Mouse (Mus musculus) retina, postnatal 1 day (tissue): ENCODE measurements at regions not wholly inside any gene's neighbourhood (a gene's known extent, or its start where the extent isn't known, plus 50 kb on each side); places are given as distances from the start of the nearest gene placed in this dataset.

Experiments
- DNase-seq: peaks from one replicate; pipeline ENCODE4 v3.0.0-alpha.2; 2012

GRCm38 (mm10) chr10:98311403-98311802, 584.8 kb upstream of the C030005K15Rik start:
- DNase-seq: no peak

GRCm38 (mm10) chr10:98318416-98318815, 591.9 kb upstream of the C030005K15Rik start:
- no peak for DNase-seq

DNA sequence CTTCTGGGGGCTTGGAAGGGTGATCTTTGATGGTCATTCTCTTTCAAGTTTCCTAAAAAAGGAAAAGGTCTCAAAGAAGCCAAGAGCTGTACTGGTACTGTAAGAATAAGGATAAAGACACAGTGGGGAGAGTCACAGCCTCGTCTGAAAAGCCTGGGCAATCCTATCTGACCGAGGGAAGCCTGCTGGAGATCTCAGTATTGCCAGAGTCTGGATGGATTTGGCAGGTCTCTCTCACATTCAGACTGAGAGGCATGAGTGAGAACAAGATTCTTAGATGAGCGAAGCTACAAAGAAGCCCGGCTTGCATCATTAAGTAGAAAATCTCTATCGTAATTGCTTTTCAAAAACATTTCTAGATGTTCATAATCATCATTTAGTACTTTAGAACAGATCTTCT, 590.4 kb upstream of the Atp2b1 start:
- no peak for DNase-seq

DNA sequence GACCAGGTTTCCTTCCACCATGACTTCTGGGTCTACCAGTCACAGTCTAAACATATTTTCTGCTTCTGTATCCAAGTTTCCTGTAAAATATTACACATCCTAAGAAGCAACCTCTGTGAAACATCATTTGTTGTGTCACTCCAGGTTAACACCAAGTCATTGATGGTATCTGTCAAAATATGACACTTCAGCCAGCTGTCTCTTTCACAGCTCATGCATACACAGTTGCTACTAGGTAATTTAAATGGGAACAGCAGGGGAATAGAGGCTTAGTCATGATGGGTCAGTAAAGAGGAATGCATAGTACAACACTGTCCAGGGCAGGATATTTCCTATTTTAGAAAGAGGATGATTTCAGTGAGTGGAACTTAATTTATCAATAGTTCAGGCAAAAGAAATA, 589.6 kb upstream of the Atp2b1 start:
- DNase-seq: no peak

- peak; percentile 7 for DNase-seq
Measured at GRCm38 (mm10) chr10:98325720-98326119, 588.5 kb upstream of the Atp2b1 start.

DNA sequence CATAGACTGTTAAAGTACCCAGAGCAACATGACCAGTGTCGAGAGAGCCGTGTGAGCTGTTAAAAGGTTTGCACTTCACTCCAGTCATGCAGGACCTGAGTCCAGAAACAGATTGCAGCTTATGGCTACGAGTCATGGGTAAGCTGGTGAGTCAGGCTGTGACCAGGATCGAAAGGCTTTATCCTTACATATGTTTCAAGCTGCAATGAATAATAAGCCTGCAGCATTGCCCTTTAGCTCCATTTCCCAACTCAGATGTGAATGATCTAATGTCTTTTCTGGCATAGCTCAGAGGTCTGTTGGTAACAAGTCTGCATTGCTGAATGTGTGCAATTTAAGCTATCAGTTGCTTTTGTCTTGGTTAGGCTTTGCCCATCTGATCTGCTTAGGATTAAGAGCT, 581.5 kb upstream of the Atp2b1 start:
- DNase-seq: peak; percentile 67

DNA sequence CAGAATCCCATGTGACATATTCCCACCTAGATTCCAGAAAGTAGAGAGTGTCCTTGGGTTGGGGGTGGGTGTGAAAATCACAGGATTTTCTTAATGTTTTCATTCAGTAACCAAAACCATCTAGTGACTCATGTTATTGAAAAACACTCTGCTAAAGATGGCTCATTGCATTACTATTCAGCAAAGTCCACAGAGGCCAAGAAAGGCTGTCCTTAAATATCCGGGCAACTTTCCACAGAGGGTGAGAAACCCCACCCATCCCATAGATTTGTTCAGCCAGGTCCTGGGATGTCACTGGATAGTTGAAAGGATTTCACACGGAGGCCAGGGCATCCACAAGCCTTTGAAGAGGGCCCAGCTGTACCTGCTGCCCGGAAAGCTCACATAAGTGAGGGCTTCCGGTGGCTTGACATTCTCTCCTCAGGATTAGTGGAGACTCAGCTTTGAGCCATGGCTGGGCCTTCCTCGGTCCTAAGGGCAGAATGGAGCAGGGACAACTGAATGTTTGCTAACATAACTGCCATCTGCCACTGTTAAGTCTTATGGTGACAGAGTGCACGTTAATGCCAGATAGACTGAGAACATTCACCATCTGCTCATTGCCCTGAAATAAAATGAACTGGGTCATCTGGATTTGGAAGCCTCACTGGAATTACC, 580.7 kb upstream of the Atp2b1 start:
- DNase-seq: peak; percentile 85

DNA sequence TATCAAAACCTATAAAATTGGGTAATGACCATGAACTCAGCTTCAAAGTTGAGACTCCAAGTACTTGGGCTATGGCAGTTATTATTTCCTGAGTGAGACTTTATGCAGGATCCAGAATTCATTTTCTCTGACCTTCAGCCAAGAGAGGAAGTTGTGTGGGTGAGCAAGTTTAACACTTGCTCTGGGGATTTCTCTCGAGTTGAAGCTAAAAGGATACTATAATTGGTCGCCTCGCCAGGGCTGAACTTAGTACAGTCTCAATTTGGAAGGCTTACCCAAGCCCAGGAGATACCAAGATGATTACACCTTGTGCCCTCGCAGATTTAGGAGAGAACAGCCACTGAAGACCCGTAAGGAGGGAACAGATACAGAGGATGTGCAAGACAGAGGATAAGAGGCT, 570.4 kb upstream of the Atp2b1 start:
- DNase-seq: no peak

- no peak for DNase-seq
Measured at GRCm38 (mm10) chr10:98349466-98349865, 564.7 kb upstream of the Atp2b1 start.

- peak; percentile 78 for DNase-seq
Measured at GRCm38 (mm10) chr10:98350318-98350926, 563.8 kb upstream of the Atp2b1 start.

GRCm38 (mm10) chr10:98352061-98352460, 562.1 kb upstream of the Atp2b1 start:
- no peak for DNase-seq

GRCm38 (mm10) chr10:98354486-98354885, 559.7 kb upstream of the Atp2b1 start:
- no peak for DNase-seq

DNA sequence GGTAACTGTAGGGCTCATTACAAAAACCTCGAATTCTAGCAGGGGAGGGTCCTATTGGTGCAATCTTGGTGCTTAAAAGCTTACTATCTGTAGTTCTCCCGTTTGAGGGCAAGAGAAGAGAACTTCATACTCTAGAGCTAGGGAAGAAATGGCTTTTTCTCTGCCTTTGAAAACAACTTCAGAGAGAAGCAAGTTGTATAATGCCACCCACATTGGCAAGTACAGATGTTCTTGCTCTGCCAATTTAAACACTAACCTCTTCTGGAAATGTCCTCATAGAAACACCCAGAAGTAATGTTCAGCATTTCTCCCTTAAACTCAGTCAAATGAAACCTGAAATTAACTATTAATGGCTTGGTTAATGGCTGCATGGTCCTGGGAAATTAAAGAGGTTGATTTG, 549.6 kb upstream of the Atp2b1 start:
- DNase-seq: no peak

- no peak for DNase-seq
Measured at GRCm38 (mm10) chr10:98372561-98372960, 541.6 kb upstream of the Atp2b1 start.

DNA sequence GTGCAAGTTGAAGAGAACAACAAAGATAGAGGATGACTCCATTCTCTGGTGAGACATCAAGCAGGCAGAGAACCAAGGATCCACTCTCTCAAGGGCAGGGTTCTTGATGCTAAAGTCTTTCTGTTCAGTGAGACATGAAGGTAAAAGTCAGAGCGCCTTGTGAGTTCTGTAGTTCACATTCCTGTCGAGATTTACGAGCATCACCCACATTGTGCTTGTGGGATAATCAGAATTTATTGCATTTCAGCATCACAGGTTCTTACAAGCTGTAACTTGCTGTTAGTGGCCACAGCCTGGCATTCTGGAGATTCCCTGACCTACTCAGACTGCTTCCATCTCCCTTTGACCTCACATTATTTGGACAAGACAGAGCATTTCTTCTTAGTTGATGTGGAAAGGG, 540.9 kb upstream of the Atp2b1 start:
- no peak for DNase-seq

DNA sequence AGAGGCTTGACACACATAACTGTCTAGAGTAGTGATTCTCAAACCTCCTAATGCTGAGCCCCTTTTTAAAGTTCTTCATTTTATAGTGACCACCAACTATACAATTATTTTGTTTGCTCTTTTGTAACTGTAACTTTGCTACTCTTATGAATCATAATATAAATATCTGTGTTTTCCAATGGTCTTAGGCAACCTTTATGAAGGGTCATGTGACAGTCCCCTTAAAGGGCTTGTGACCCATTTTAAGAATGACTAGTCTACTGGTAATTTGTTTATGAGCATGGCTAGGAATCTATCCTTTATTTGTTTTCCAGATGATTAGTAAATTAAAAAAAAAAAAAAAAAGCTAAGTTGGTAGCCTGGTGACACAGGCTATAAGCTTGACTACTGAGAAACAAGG, 539.5 kb upstream of the Atp2b1 start:
- no peak for DNase-seq

DNA sequence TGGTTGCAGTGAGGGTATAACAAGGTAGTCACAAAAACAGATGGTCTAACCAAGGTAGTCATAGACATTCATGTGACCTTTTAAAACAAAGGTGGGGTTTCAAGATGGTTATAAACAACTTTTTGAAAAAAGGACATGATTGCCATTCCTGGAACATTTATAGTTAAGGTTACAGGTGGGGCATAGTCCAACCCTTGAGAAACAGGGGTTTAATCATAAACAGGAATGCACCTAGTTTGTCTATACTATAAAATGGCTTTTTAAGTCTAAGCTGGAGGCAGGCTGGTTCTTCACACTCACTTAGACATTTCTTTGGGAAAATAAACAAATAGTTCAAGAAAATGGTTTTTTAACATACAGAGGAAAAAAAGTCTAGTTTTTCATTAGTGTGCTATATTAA, 525.7 kb upstream of the Atp2b1 start:
- no peak for DNase-seq

- peak; percentile 73 for DNase-seq
Measured at GRCm38 (mm10) chr10:98399864-98400263, 514.3 kb upstream of the Atp2b1 start.

GRCm38 (mm10) chr10:98417807-98418743, 496.1 kb upstream of the Atp2b1 start:
- peak; percentile 57 for DNase-seq

DNA sequence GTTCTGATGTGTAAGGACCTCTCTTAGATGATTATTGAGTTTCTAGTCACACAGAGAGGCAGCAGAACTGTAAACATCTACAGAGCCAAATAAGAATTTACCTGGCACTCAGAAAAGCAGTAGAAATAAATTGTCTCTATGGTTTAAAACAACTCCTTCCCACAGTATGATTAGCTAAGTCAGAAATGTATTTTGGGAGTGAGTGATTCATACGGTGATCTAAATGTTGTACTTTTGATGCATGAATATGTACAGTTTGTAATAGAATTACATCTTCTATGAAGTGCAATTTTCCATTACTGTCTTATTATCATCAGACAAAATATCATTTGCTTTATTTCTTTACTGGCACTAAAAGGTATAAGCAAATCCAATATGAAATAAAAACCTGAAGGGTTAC, 489.8 kb upstream of the Atp2b1 start:
- no peak for DNase-seq

- DNase-seq: no peak
Measured at GRCm38 (mm10) chr10:98434974-98435373, 479.2 kb upstream of the Atp2b1 start.

GRCm38 (mm10) chr10:98461538-98461937, 452.7 kb upstream of the Atp2b1 start:
- no peak for DNase-seq

GRCm38 (mm10) chr10:98474581-98474980, 439.6 kb upstream of the Atp2b1 start:
- DNase-seq: no peak
